13 mouse cellular contexts compared by ENCODE assay signal in the genomic region with DNA sequence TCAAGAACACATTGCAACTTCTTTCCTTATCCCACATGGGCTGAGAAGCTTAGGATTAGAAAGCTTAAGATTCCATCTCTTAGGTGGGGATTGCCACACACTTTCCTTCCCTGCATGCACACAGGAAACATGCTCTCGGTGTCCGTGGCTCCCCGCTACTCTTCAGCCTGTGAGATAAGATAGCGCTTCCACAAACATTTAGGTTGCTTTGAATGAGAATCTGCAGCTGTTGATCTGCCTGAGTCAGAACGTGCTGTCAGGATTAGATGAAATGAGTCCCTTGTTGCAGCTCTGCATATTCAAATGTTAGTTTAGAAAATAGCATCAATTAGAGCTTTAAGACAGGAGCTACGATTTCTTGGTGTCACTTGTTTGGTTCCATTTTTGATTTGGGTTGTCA.
A peak's percentile ranks its signal among the peaks of the same experiment; 100 is the strongest.
DNase-seq lines count a peak whose midpoint lies in the region; ATAC-seq and TF ChIP-seq lines count a peak whose summit lies in the region.
"Had no signal": no experiment of that assay in that cellular context is flagged by ENCODE, and none has a peak within 500 bp of the region (broad histone marks: within the 10 kb centered on the region; RNA-seq: fewer than 3 reads in every experiment).

No protein-coding gene starts in this region.

- H3K4me3 ChIP-seq in embryonic facial prominence, embryonic 14.5 days (ENCODE audit: low read depth, low read length): no peak overlapping the region
- H3K4me3 ChIP-seq in embryonic facial prominence, embryonic 10.5 days: no peak overlapping the region
- peak overlapping the region; percentile 11; the same call in 1 of the 2 replicates for H3K4me3 ChIP-seq in heart, postnatal 0 days (ENCODE audit: low read depth, low read length)
- no peak overlapping the region for H3K4me3 ChIP-seq in neural tube, embryonic 15.5 days (replicated peaks)

- no peak for ATAC-seq in embryonic facial prominence, embryonic 14.5 days (ENCODE audit: low read depth)
- no peak for ATAC-seq in heart, postnatal 0 days (ENCODE audit: insufficient read depth, low read depth)
- no peak for ATAC-seq in neural tube, embryonic 15.5 days (ENCODE audit: low FRiP score)

- WGBS in embryonic facial prominence, embryonic 14.5 days: 31% methylated on average over 6 of the region's 6 CpGs
- WGBS in embryonic facial prominence, embryonic 10.5 days: 42% methylated on average over 6 of the region's 6 CpGs
- 4% methylated on average over 6 of the region's 6 CpGs for WGBS in heart, postnatal 0 days
- 29% methylated on average over 6 of the region's 6 CpGs for WGBS in neural tube, embryonic 15.5 days

- H3K4me2 ChIP-seq in embryonic facial prominence, embryonic 14.5 days (ENCODE audit: low read depth, low read length): no peak overlapping the region
- peak overlapping the region; percentile 36 for H3K4me2 ChIP-seq in heart, postnatal 0 days (ENCODE audit: low read depth, low read length)
- peak overlapping the region; percentile 23 for H3K4me2 ChIP-seq in neural tube, embryonic 15.5 days

- H3K9ac ChIP-seq in embryonic facial prominence, embryonic 14.5 days (ENCODE audit: low read depth, low read length): no peak overlapping the region; the same call in 1 of the 2 replicates
- no peak overlapping the region for H3K9ac ChIP-seq in heart, postnatal 0 days (replicated peaks; ENCODE audit: low read depth, low read length)
- H3K9ac ChIP-seq in neural tube, embryonic 15.5 days (replicated peaks): no peak overlapping the region

- TF ChIP-seq CTCF in heart, postnatal 0 days (IDR thresholded peaks at IDR 0.05; ENCODE audit: low read depth): no peak

- TF ChIP-seq EP300 in heart, postnatal 0 days (IDR thresholded peaks at IDR 0.05; ENCODE audit: low read depth): no peak

- no peaks in the 10 kb centered on the region for H3K27me3 ChIP-seq in embryonic facial prominence, embryonic 14.5 days (replicated peaks; ENCODE audit: control insufficient read depth, insufficient read depth, low read length)
- H3K27me3 ChIP-seq in embryonic facial prominence, embryonic 10.5 days (replicated peaks; ENCODE audit: low read depth, poor library complexity, severe bottlenecking): no peaks in the 10 kb centered on the region
- H3K27me3 ChIP-seq in heart, postnatal 0 days (ENCODE audit: control insufficient read depth, insufficient read depth, low read length): no peaks in the 10 kb centered on the region
- no peaks in the 10 kb centered on the region for H3K27me3 ChIP-seq in neural tube, embryonic 15.5 days (replicated peaks)

- peak; percentile 1 for DNase-seq in embryonic facial prominence, embryonic 14.5 days (ENCODE audit: low spot score)
- no peak for DNase-seq in embryonic facial prominence, embryonic 10.5 days (ENCODE audit: low spot score)
- no peak for DNase-seq in heart, postnatal 0 days (ENCODE audit: low spot score)
- DNase-seq in heart, adult 18-20 months: no peak
- DNase-seq in right cerebral cortex, adult 18-20 months: peak; percentile 3
- no peak for DNase-seq in right cerebral cortex, postnatal 4 days
- no peak for DNase-seq in testis, postnatal 14 days (ENCODE audit: low spot score)
- DNase-seq: cerebellum, adult 9-11 months; kidney, postnatal 14 days; liver; thymus, postnatal 25 days had no signal

- no peak overlapping the region for H3K27ac ChIP-seq in embryonic facial prominence, embryonic 14.5 days (replicated peaks; ENCODE audit: low read depth, low read length)
- no peak overlapping the region for H3K27ac ChIP-seq in embryonic facial prominence, embryonic 10.5 days (replicated peaks)
- H3K27ac ChIP-seq in heart, postnatal 0 days (ENCODE audit: low read depth): no peak overlapping the region
- no peak overlapping the region for H3K27ac ChIP-seq in neural tube, embryonic 15.5 days (replicated peaks)
- H3K27ac ChIP-seq: macrophage had no signal

- H3K4me1 ChIP-seq in embryonic facial prominence, embryonic 14.5 days (ENCODE audit: control insufficient read depth, insufficient read depth, low read length): no peaks in the 10 kb centered on the region
- H3K4me1 ChIP-seq in embryonic facial prominence, embryonic 10.5 days: 0 out of 2 replicates have a peak, but pooled peaks cover 6% of the 10 kb centered on the region
- H3K4me1 ChIP-seq in heart, postnatal 0 days (ENCODE audit: control insufficient read depth, insufficient read depth): no peaks in the 10 kb centered on the region
- no peaks in the 10 kb centered on the region for H3K4me1 ChIP-seq in neural tube, embryonic 15.5 days

- no peaks in the 10 kb centered on the region for H3K36me3 ChIP-seq in embryonic facial prominence, embryonic 14.5 days (ENCODE audit: control insufficient read depth, insufficient read depth, low read length)
- H3K36me3 ChIP-seq in embryonic facial prominence, embryonic 10.5 days (replicated peaks): no peaks in the 10 kb centered on the region
- H3K36me3 ChIP-seq in heart, postnatal 0 days (replicated peaks; ENCODE audit: control insufficient read depth, insufficient read depth, low read length): no peaks in the 10 kb centered on the region
- H3K36me3 ChIP-seq in neural tube, embryonic 15.5 days: no peaks in the 10 kb centered on the region

- H3K9me3 ChIP-seq in embryonic facial prominence, embryonic 14.5 days (ENCODE audit: control insufficient read depth, low read length): no peaks in the 10 kb centered on the region
- no peaks in the 10 kb centered on the region for H3K9me3 ChIP-seq in embryonic facial prominence, embryonic 10.5 days
- no peaks in the 10 kb centered on the region for H3K9me3 ChIP-seq in heart, postnatal 0 days (replicated peaks; ENCODE audit: control insufficient read depth, low read length)
- no peaks in the 10 kb centered on the region for H3K9me3 ChIP-seq in neural tube, embryonic 15.5 days (replicated peaks)

Comparison
In these comparisons a context has a peak if more than half of its experiments do, and no peak if none do; other contexts are left out.
1. DNase-seq: peak in embryonic facial prominence, embryonic 14.5 days (single experiment) and right cerebral cortex, adult 18-20 months (single experiment); none in embryonic facial prominence, embryonic 10.5 days (single experiment), heart, postnatal 0 days (single experiment), heart, adult 18-20 months (0 of 2), right cerebral cortex, postnatal 4 days (single experiment) and testis, postnatal 14 days (single experiment).